Mouse (Mus musculus): ENCODE measurements around the gene Rin1.

The Rin1 gene

GRCm38 (mm10) chr19:5040862-5041523, 9.3 kb upstream of the Rin1 start, which contains the start of gene Brms1:
Brms1 (plus strand) TSS chr19:5041354.
- peak; percentile 92 to 97 for DNase-seq (ENCODE audit: inconsistent age in 2 of 2, low spot score in 1 of 2)

- DNase-seq (ENCODE audit: inconsistent age in 2 of 2, low spot score in 1 of 2), result no peak
These were observed 8.7 kb upstream of the Rin1 start for GRCm38 (mm10) chr19:5041588-5041987.

- no peak for DNase-seq (ENCODE audit: inconsistent age in 2 of 2, low spot score in 1 of 2)
These were observed 4.8 kb upstream of the Rin1 start for GRCm38 (mm10) chr19:5045531-5045930.

GRCm38 (mm10) chr19:5048138-5049056, 1.9 kb upstream of the Rin1 start:
- DNase-seq (ENCODE audit: inconsistent age in 2 of 2, low spot score in 1 of 2), result no peak

DNA sequence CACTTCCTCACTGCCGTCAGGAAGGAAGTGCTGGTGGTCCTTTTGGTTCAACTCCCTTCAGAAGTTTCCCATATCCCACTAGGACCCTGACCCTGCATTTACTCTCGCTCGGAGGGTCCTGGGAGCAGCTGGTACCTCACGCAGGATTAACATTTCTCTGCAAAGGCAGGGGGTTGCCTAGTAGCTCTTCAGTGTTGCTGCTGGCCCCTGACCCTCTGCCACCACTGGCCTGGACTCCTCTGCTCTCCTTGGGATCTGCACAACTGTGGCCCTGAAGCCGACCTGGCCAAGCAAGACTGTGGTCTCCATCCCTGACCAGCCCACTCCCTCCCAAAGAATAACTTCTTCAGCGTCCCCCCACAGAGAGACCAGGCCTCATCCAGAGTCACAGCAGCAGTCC, 956 bp upstream of the Rin1 start:
- no peak for DNase-seq (ENCODE audit: inconsistent age in 2 of 2, low spot score in 1 of 2)

GRCm38 (mm10) chr19:5051031-5051430, 750 bp downstream of the Rin1 start:
- peak in 1 of 2 experiments; percentile 48 for DNase-seq (ENCODE audit: inconsistent age in 2 of 2, low spot score in 1 of 2)

- peak in 1 of 2 experiments; percentile 33 for DNase-seq (ENCODE audit: inconsistent age in 2 of 2, low spot score in 1 of 2)
These were observed 1.2 kb downstream of the Rin1 start for GRCm38 (mm10) chr19:5051515-5051914.

DNA sequence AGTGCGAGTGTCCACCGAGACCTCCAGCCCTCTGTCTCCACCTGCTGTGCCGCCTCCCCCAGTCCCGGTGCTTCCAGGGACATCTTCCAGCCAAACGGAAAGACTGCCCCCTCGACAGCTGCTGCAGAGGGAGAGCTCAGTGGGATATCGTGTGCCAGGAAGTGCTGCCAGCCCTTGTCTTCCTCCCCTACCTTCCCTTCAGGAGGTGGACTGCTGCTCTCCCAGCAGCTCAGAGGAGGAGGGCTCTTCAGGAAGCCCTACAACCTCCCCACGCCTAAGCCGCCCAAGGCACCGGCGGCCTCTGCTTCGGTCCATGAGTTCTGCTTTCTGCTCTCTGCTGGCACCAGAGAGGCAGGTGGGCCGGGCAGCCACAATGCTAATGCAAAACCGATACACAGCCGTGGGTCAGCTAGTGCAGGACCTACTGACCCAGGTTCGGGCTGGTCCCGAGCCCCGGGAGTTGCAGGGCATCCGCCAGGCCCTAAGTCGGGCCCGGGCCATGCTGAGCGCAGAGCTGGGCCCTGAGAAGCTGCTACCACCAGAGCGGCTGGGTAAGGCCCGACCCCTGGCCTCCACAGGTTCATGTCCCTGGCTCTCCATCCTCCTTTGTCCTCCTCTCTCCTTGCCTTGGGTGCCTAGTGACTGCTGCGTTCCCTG, 2.0 kb downstream of the Rin1 start:
- DNase-seq (ENCODE audit: inconsistent age in 2 of 2, low spot score in 1 of 2), result no peak

- no peak for DNase-seq (ENCODE audit: inconsistent age in 2 of 2, low spot score in 1 of 2)
These were observed 2.6 kb downstream of the Rin1 start for GRCm38 (mm10) chr19:5052853-5053252.

DNA sequence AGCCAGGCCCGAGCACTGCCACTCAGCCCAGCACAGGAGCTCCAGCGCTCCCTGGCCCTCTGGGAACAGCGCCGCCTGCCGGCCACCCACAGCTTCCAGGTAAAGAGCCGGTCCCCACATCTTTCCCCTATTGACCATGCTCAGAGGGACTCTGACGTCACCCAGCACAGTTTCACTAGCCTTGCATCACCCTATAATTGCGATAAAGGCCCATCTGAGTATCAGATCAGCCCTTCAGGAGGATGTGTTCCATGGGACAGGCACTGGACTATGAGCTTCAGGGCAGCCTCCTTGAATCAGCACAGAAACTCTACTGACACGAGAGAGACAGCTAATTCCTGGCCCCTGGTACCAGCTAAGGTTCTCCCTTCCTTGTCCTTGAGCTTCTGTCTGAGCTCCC, 3.6 kb downstream of the Rin1 start:
- peak; percentile 57 to 82 for DNase-seq (ENCODE audit: inconsistent age in 2 of 2, low spot score in 1 of 2)

DNA sequence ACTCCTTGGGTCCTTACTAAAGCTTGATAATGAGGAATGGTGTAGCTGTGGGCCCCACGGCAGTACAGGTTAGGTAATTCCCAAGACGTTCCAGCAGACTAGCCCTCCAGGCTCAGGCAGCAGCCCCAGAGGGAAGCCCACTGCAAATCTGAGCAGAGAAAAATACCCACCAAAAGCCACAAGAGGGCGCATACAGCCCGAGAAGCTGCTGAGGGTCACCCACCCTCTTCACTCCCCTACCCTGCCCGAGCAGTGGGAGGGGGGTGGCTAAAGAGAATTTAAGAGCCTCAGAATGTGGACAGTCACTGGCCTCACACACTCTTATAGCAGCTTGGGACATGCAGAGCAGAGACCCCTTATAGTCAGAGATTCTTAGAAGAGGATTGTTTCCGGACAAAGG, 6.0 kb downstream of the Rin1 start:
- DNase-seq (ENCODE audit: inconsistent age in 2 of 2, low spot score in 1 of 2), result peak in 1 of 2 experiments; percentile 61

DNA sequence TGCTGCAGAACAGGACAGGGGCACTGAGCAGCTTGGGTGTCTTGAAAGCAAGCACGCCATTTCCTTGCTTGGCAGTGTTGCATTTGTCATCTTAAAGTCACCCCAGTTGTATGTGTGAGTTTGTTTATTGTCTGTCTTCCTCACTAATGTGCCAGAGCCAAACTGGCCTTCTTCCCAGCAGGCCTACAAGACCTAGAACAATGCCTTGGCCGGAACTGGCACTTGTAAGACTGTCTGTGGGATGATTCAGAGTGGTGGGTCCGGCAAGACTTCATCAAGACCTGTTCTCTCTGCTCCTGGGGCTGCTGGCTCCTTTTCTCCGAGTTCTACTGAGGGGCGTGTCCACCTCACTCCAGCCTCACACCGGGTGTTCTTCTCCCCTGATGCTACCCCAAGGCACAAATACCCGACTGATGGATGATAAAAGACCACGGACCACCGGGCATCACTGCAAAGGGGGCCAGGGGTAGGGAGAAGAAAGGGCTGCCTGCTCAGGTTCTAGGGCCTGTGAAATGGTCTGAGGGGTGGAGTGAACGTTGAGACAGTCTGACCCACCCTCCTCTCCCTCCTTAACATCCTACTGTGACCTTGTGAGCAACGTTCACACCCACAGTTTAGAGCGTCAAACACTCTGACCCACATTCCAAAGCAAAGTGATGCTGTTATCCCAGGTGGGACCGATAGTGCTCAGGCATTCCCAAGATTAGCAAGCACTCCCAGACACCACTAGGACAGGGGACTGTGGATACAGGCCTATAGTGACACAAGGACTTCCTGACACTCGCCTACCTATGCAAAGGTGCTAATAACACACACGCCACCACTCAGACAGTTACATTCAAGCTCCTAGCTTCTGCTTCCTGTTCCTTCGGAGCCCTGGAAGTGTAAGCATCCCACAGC, 7.8 kb downstream of the Rin1 start:
- no peak for DNase-seq (ENCODE audit: inconsistent age in 2 of 2, low spot score in 1 of 2)

- DNase-seq (ENCODE audit: inconsistent age in 2 of 2, low spot score in 1 of 2), result no peak
These were observed 8.8 kb downstream of the Rin1 start for GRCm38 (mm10) chr19:5058801-5059771.

DNA sequence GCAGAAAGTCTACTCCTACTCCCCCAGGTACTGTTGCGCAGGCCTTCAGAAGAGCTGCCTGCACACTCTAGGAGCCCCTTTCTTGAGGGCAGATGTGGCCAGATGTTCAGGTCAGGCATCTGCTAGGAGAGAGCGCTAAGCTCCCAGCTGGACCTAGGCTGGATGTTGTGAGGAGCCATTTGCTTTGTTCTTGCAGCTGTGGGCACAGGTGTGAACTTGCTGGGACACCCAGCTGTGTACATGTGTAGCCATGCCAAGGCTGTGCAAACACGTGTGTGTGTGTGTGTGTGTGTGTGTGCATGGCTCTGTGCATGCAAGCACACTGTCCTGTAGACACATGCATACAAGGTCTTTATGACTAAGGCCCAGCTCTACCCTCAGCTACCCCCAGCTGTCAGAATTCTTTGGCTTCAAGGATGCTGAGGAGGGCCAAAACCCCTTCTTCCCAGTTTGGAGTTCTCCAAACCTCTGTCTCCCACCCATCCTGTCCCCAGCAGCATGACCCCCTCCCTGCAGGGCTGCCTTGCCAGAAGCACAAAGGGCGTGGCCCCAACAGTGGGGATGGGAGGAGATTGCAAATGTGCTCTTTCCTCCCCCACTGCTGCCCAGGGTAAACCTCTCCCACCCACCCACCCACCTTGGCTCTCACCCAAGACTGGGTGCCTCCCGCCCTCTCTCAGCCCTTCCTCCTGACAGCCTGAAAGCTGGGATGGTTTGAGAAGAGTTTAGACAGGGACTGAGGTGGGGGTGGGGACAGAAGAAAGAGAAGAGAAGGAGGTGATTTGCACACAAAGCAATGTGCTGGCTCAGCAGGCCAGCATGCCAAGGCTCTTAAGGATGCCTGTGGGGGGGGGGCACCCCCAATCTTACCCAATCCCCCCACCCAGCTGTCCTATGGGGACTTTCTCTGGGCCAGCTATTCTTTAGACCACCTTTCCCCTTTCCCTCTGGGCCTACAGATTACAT, 10.4 kb downstream of the Rin1 start:
- no peak for DNase-seq (ENCODE audit: inconsistent age in 2 of 2, low spot score in 1 of 2)

DNA sequence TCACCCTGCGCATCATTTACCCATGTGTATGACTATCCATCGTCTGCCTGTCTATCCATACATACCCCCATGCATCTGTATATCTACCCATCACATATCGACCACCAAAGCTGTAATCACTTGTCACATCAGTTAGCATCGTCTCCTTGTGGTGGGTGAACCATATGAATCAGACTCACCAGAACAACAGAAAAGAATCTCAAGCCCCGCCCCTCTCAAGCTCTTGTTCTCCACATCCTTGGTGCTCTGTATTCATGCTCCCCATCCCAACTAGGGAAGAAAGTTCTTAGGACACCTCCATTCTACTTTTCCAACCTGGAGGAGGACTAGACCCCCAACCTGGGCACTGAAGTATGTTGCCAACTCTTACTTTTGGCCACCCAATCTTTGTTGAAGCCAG, 11.8 kb downstream of the Rin1 start:
- no peak for DNase-seq (ENCODE audit: inconsistent age in 2 of 2, low spot score in 1 of 2)

- no peak for DNase-seq (ENCODE audit: inconsistent age in 2 of 2, low spot score in 1 of 2)
These were observed 12.2 kb downstream of the Rin1 start for GRCm38 (mm10) chr19:5062446-5062845.

DNA sequence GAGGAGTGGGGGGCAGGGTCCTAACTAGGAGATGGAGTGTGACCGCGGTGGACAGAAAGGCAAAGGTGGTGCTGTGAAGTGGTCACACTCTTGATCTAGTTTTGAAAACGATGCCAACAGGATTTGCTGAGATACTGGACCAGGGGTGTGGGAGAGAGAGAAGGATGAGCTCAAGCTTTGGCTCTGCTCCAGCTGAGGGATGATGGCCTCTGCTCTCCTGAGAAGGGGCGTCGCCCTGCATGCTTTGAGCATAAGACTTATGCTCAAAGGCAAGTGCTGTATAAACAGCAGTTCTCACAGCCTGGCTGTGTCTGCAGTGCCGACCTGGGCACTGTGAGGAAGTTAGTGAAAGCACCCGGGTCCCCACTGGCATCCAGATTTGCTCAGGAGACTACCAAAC, 14.8 kb downstream of the Rin1 start:
- no peak for DNase-seq (ENCODE audit: inconsistent age in 2 of 2, low spot score in 1 of 2)

- peak in 1 of 2 experiments; percentile 38 for DNase-seq (ENCODE audit: inconsistent age in 2 of 2, low spot score in 1 of 2)
These were observed 16.9 kb downstream of the Rin1 start for GRCm38 (mm10) chr19:5067040-5067799.
